Mouse (Mus musculus) liver, embryonic 12.5 days (tissue): Measurements from ENCODE around the gene Fam189b. TPM values are rescaled to one million over a fixed set of nuclear protein-coding genes. Genes with fewer than 3 reads are reported as not detected.

Experiments
- ATAC-seq: fragments of 200-750 bp; cut with Nextera tagmentation; 2 replicates; pipeline ENCODE4 v1.8.0; 2017; ENCODE audit warnings: moderate number of reproducible peaks, mild to moderate bottlenecking, moderate library complexity
- H3K27ac ChIP-seq: fragments of 300-500 bp; sonication (generic); 2 replicates; pipeline ENCODE4 v1.5.1; 2016; ENCODE audit warnings: mild to moderate bottlenecking
- H3K27me3 ChIP-seq: fragments of 300-500 bp; sonication (generic); replicated peaks from 2 replicates; pipeline ENCODE4 v1.6.1; 2016; ENCODE audit warnings: mild to moderate bottlenecking, moderate library complexity
- H3K36me3 ChIP-seq: fragments of 300-500 bp; sonication (generic); 2 replicates; pipeline ENCODE4 v1.6.1; 2016; ENCODE audit warnings: mild to moderate bottlenecking, moderate library complexity
- H3K4me1 ChIP-seq: fragments of 300-500 bp; sonication (generic); 2 replicates; pipeline ENCODE4 v1.6.1; 2016
- H3K4me2 ChIP-seq: fragments of 300-500 bp; sonication (generic); 2 replicates; pipeline ENCODE4 v1.6.1; 2016; ENCODE audit warnings: mild to moderate bottlenecking, moderate library complexity
- H3K4me3 ChIP-seq: fragments of 300-500 bp; sonication (generic); 2 replicates; pipeline ENCODE4 v1.5.1; 2016; ENCODE audit warnings: mild to moderate bottlenecking, moderate library complexity
- H3K9ac ChIP-seq: fragments of 300-500 bp; sonication (generic); 2 replicates; pipeline ENCODE4 v1.6.1; 2016; ENCODE audit warnings: mild to moderate bottlenecking, moderate library complexity
- H3K9me3 ChIP-seq: fragments of 300-500 bp; sonication (generic); replicated peaks from 2 replicates; pipeline ENCODE4 v1.6.1; 2016; ENCODE audit warnings: mild to moderate bottlenecking, moderate library complexity
- WGBS: fragments of 180-500 bp; shearing (Covaris S2); methylation state at CpG from one replicate; pipeline ENCODE4 v1.1.7; 2016; ENCODE audit not compliant: insufficient replicate concordance; 5-methylcytosine and 5-hydroxymethylcytosine counted together
- polyA plus RNA-seq: library from polyadenylated mRNA; unstranded; fragments of >200 nt; fragmentation: Nextera tagmentation; extraction: Ambion mirVana; gene quantifications from 2 replicates; pipeline ENCODE4 v1.2.1, GENCODE M21; 2016

Gene Fam189b
- polyA plus RNA-seq, 1 experiment from 2014 or later: 6.6 TPM

DNA sequence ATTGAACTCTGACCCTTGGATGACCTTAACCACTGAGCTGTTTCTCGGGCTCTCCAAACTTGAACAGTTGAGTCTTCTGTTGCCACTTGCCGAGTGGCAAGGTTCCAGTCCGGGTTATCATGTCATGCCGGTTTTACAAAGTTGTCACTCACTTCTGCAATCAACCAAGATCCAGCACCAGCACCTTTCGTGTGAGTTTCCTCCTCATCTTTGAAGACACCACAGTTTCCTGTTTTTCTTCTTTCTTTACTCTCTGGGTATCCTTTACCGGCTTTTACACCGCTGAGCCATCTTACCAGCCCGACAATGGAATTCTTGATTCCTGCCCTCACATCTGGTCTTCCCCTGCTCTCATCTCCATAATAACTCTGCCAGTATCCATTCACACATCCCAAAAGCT is 7.5 kb downstream of the Fam189b start:
- no peak overlapping the region for H3K9ac ChIP-seq
- H3K27me3 ChIP-seq: peaks cover 10% of the 10 kb centered on the region; the same call in 1 of the 2 replicates
- H3K27ac ChIP-seq: no peak overlapping the region
- no peak overlapping the region for H3K4me2 ChIP-seq
- H3K4me3 ChIP-seq: no peak overlapping the region
- H3K4me1 ChIP-seq: peaks cover 43% of the 10 kb centered on the region
- no peak for ATAC-seq
- WGBS: 16% methylated on average over 8 of the region's 8 CpGs
- no peaks in the 10 kb centered on the region for H3K9me3 ChIP-seq
- H3K36me3 ChIP-seq: peaks cover 9% of the 10 kb centered on the region

- ATAC-seq: no peak
- Histone ChIP-seq H3K4me2 (no peak overlapping the region), H3K4me1 (peaks cover 38% of the 10 kb centered on the region), H3K9ac (no peak overlapping the region), H3K27me3 (peaks cover 10% of the 10 kb centered on the region; the same call in 1 of the 2 replicates), H3K9me3 (no peaks in the 10 kb centered on the region), H3K4me3 (no peak overlapping the region), H3K36me3 (peaks cover 5% of the 10 kb centered on the region), H3K27ac (no peak overlapping the region)
- 48% methylated on average over 1 of the region's 1 CpGs for WGBS
Observed at GRCm38 (mm10) chr3:89193351-89193750, 10.4 kb downstream of the Fam189b start.

GRCm38 (mm10) chr3:89193853-89194252 is 10.9 kb downstream of the Fam189b start:
- peaks cover 5% of the 10 kb centered on the region; the same call in 1 of the 2 replicates for H3K27me3 ChIP-seq
- 79% methylated on average over 2 of the region's 2 CpGs for WGBS
- H3K27ac ChIP-seq: no peak overlapping the region
- H3K4me1 ChIP-seq: peaks cover 33% of the 10 kb centered on the region
- ATAC-seq: no peak
- no peak overlapping the region for H3K4me2 ChIP-seq
- H3K9me3 ChIP-seq: no peaks in the 10 kb centered on the region
- no peak overlapping the region for H3K9ac ChIP-seq
- H3K4me3 ChIP-seq: no peak overlapping the region
- 0 out of 2 replicates have a peak, but pooled peaks cover under 1% of the 10 kb centered on the region for H3K36me3 ChIP-seq

- Histone ChIP-seq H3K27ac (peak overlapping the region; percentile 78), H3K4me3 (peak overlapping the region; percentile 56), H3K4me1 (peaks cover 23% of the 10 kb centered on the region), H3K9me3 (no peaks in the 10 kb centered on the region), H3K9ac (peak overlapping the region; percentile 67), H3K36me3 (no peaks in the 10 kb centered on the region), H3K4me2 (peak overlapping the region; percentile 82), H3K27me3 (peaks cover 4% of the 10 kb centered on the region; the same call in 1 of the 2 replicates)
- peak; percentile 92 for ATAC-seq
- 8% methylated on average over 33 of the region's 33 CpGs for WGBS
Observed at GRCm38 (mm10) chr3:89195979-89196877, 13.3 kb downstream of the Fam189b start.

GRCm38 (mm10) chr3:89199839-89200238 is 16.9 kb downstream of the Fam189b start:
- peaks cover 33% of the 10 kb centered on the region for H3K4me1 ChIP-seq
- H3K4me3 ChIP-seq: no peak overlapping the region
- peaks cover 10% of the 10 kb centered on the region for H3K36me3 ChIP-seq
- no peak overlapping the region for H3K9ac ChIP-seq
- H3K9me3 ChIP-seq: no peaks in the 10 kb centered on the region
- no peak overlapping the region for H3K27ac ChIP-seq
- H3K4me2 ChIP-seq: no peak overlapping the region
- ATAC-seq: no peak
- H3K27me3 ChIP-seq: peaks cover 4% of the 10 kb centered on the region; the same call in 1 of the 2 replicates
- WGBS: 50% methylated on average over 3 of the region's 3 CpGs

DNA sequence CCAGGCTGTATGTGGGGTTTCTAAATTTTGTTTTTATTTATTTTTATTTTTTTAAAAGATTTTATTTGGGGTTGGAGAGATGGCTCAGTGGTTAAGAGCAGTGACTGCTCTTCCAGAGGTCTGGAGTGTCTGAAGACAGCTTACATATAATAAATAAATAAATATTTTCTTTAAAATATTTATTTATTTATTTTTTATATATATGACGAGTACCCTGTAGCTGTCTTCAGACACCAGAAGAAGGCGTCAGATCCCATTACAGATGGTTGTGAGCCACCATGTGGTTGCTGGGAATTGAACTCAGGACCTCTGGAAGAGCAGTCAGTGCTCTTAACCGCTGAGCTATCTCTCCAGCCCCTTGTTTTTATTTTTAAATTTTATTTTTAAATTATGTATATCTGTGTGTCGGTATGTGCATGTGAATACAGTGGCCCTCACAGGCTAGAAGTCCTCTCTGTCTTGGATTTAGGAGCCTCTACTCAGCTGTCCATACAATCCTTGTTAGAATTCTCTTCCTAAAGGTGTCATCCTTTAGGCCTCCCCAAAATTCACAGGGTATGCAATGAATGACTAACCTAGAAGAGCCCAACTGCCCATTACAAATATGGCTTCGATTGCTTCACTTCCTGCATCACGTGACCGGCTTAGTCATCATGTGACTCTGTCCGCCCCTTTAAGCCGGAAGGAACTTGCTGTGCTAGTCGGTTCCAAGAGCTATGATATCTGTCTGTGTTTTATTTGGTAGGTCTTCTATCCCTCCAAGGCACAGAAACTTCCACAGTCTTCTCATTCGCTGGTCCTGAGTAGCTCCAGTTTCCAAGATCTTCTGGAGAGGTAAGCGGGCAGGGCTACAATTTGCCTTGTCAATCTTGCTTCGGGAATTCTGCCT is 19.6 kb downstream of the Fam189b start, which contains the start of gene Gba:
Gene Gba (plus strand): TSS at position 676 of the 889 bp plus-strand sequence.
- Histone ChIP-seq H3K9ac (peak within 1 kb of the TSS; percentile 74), H3K9me3 (no peaks in the 10 kb centered on the region), H3K27ac (peak within 1 kb of the TSS; percentile 59)

GRCm38 (mm10) chr3:89203142-89203514 is 20.2 kb downstream of the Fam189b start:
- Histone ChIP-seq H3K4me1 (peaks cover 11% of the 10 kb centered on the region), H3K27me3 (no peaks in the 10 kb centered on the region; the same call in 1 of the 2 replicates), H3K36me3 (peaks cover 42% of the 10 kb centered on the region), H3K9me3 (no peaks in the 10 kb centered on the region), H3K4me3 (peak overlapping the region; percentile 72), H3K4me2 (peak overlapping the region; percentile 76), H3K9ac (peak overlapping the region; percentile 74), H3K27ac (peak overlapping the region; percentile 59)
- ATAC-seq: no peak
- WGBS: 21% methylated on average over 5 of the region's 5 CpGs

More for the DNA sequence above, 19.6 kb downstream of the Fam189b start, which contains the start of gene Gba:
- WGBS: 22% methylated on average over 13 of the region's 13 CpGs
- peaks cover 35% of the 10 kb centered on the region for H3K36me3 ChIP-seq
- ATAC-seq: peak; percentile 76
- peaks cover 4% of the 10 kb centered on the region; the same call in 1 of the 2 replicates for H3K27me3 ChIP-seq
- H3K4me2 ChIP-seq: peak within 1 kb of the TSS; percentile 76
- peak within 1 kb of the TSS; percentile 72 for H3K4me3 ChIP-seq
- H3K4me1 ChIP-seq: peaks cover 11% of the 10 kb centered on the region

- H3K27me3 ChIP-seq: no peaks in the 10 kb centered on the region
- peaks cover 71% of the 10 kb centered on the region for H3K36me3 ChIP-seq
- 81% methylated on average over 7 of the region's 7 CpGs for WGBS
- H3K9me3 ChIP-seq: no peaks in the 10 kb centered on the region
- H3K4me3 ChIP-seq: no peak overlapping the region
- no peak overlapping the region for H3K9ac ChIP-seq
- H3K27ac ChIP-seq: no peak overlapping the region
- ATAC-seq: no peak
- peaks cover 12% of the 10 kb centered on the region for H3K4me1 ChIP-seq
- no peak overlapping the region for H3K4me2 ChIP-seq
Observed at GRCm38 (mm10) chr3:89206079-89206478, 23.1 kb downstream of the Fam189b start.

- Histone ChIP-seq H3K4me3 (no peak overlapping the region), H3K9me3 (no peaks in the 10 kb centered on the region), H3K9ac (no peak overlapping the region), H3K36me3 (peaks cover 77% of the 10 kb centered on the region), H3K27me3 (no peaks in the 10 kb centered on the region), H3K4me1 (peaks cover 17% of the 10 kb centered on the region), H3K4me2 (no peak overlapping the region), H3K27ac (no peak overlapping the region)
- WGBS: 68% methylated on average over 2 of the region's 2 CpGs
- ATAC-seq: no peak
Observed at GRCm38 (mm10) chr3:89206695-89207094, 23.8 kb downstream of the Fam189b start.

DNA sequence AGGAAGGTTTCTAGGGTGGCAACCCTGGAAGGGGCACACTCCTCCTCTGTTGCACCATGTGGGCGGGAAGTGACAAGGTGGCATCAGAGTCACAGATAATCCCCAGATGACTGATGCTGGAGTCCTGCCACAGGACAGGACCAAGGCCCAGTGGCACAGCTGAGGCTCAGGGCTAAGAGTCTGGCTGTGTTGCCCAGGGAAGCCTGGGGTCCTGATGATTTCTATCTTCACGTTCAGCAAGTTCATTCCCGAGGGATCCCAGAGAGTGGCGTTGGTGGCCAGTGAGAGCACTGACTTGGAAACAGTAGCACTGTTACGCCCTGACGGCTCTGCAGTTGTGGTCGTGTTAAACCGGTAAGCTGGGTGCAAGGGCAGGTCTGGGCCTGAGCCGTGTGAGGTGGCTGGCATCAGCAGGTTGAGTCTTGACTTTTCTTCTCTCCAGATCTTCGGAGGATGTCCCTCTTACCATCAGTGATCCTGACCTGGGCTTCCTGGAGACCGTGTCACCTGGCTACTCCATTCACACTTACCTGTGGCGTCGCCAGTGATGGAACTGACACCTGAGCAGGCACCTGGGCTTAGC is 25.2 kb downstream of the Fam189b start:
- ATAC-seq: no peak
- 90% methylated on average over 13 of the region's 13 CpGs for WGBS
- no peak overlapping the region for H3K9ac ChIP-seq
- peaks cover 78% of the 10 kb centered on the region for H3K36me3 ChIP-seq
- H3K27ac ChIP-seq: no peak overlapping the region
- no peaks in the 10 kb centered on the region for H3K9me3 ChIP-seq
- H3K4me1 ChIP-seq: peaks cover 24% of the 10 kb centered on the region
- H3K4me2 ChIP-seq: no peak overlapping the region
- H3K4me3 ChIP-seq: no peak overlapping the region
- H3K27me3 ChIP-seq: no peaks in the 10 kb centered on the region

GRCm38 (mm10) chr3:89208736-89209135 is 25.8 kb downstream of the Fam189b start:
- H3K36me3 ChIP-seq: peaks cover 78% of the 10 kb centered on the region
- H3K9ac ChIP-seq: no peak overlapping the region
- peaks cover 23% of the 10 kb centered on the region for H3K4me1 ChIP-seq
- H3K27ac ChIP-seq: no peak overlapping the region
- no peak overlapping the region for H3K4me2 ChIP-seq
- no peaks in the 10 kb centered on the region for H3K27me3 ChIP-seq
- 82% methylated on average over 6 of the region's 6 CpGs for WGBS
- no peak overlapping the region for H3K4me3 ChIP-seq
- ATAC-seq: no peak
- H3K9me3 ChIP-seq: no peaks in the 10 kb centered on the region
